Mouse (Mus musculus) forebrain, embryonic 11.5 days (tissue): ENCODE data around the gene Ostc. TPM values are rescaled to one million over a fixed set of nuclear protein-coding genes. Genes with fewer than 3 reads are reported as not detected.
A peak's percentile ranks its signal among the peaks of the same experiment; 100 is the strongest.

Source experiments
- ATAC-seq: fragments of 200-750 bp; cut with Nextera tagmentation; replicated peaks from 2 replicates; pipeline ENCODE4 v1.8.0; 2017; ENCODE audit warnings: moderate TSS enrichment; ENCODE audit not compliant: low FRiP score
- DNase-seq: peaks from one replicate; pipeline ENCODE4 v3.0.0-alpha.2; 2017; ENCODE audit warnings: low spot score
- H3K27ac ChIP-seq: fragments of 300-500 bp; sonication (generic); 2 replicates; pipeline ENCODE4 v1.5.1; 2014; ENCODE audit warnings: low read depth, low read length
- H3K27me3 ChIP-seq: fragments of 300-500 bp; sonication (generic); 2 replicates; pipeline ENCODE4 v1.6.1; 2014; ENCODE audit warnings: mild to moderate bottlenecking, low read length, mixed read lengths; ENCODE audit not compliant: control insufficient read depth, insufficient read depth
- H3K36me3 ChIP-seq: fragments of 300-500 bp; sonication (generic); 2 replicates; pipeline ENCODE4 v1.6.1; 2014; ENCODE audit warnings: mild to moderate bottlenecking, low read length, moderate library complexity, mixed read lengths; ENCODE audit not compliant: control insufficient read depth, insufficient read depth
- H3K4me1 ChIP-seq: fragments of 300-500 bp; sonication (generic); replicated peaks from 2 replicates; pipeline ENCODE4 v1.6.1; 2014; ENCODE audit warnings: low read length, mixed read lengths; ENCODE audit not compliant: control insufficient read depth, insufficient read depth
- H3K4me2 ChIP-seq: fragments of 300-500 bp; sonication (generic); 2 replicates; pipeline ENCODE4 v1.6.1; 2014; ENCODE audit warnings: low read depth, mild to moderate bottlenecking, low read length, moderate library complexity, mixed read lengths; ENCODE audit not compliant: severe bottlenecking
- H3K4me3 ChIP-seq: fragments of 300-500 bp; sonication (generic); 2 replicates; pipeline ENCODE4 v1.5.1; 2014; ENCODE audit warnings: low read depth, low read length
- H3K9ac ChIP-seq: fragments of 300-500 bp; sonication (generic); 2 replicates; pipeline ENCODE4 v1.6.1; 2014; ENCODE audit warnings: low read length
- H3K9me3 ChIP-seq: fragments of 300-500 bp; sonication (generic); 2 replicates; pipeline ENCODE4 v1.6.1; 2016; ENCODE audit warnings: low read length, mixed read lengths; ENCODE audit not compliant: control insufficient read depth
- WGBS: fragments of 180-500 bp; shearing (Covaris S2); extraction: QIAGEN DNeasy Blood & Tissue Kit; methylation state at CpG from one replicate; pipeline ENCODE4 v1.1.7; 2014; 5-methylcytosine and 5-hydroxymethylcytosine counted together
- polyA plus RNA-seq: library from polyadenylated mRNA; unstranded; fragments of >200 nt; fragmentation: Nextera tagmentation; extraction: Ambion mirVana; gene quantifications from 2 replicates; pipeline ENCODE4 v1.2.1, GENCODE M21; 2014

Ostc gene
- polyA plus RNA-seq, 1 experiment from 2014 or later = 308 TPM

- no peak overlapping the region for H3K4me2 ChIP-seq
- no peak for DNase-seq
- H3K36me3 ChIP-seq = no peaks in the 10 kb centered on the region
- no peak overlapping the region for H3K4me3 ChIP-seq
- no peak overlapping the region for H3K27ac ChIP-seq
- ATAC-seq = no peak
- 87% methylated on average over 9 of the region's 9 CpGs for WGBS
- no peaks in the 10 kb centered on the region for H3K4me1 ChIP-seq
- H3K9ac ChIP-seq = no peak overlapping the region
- H3K9me3 ChIP-seq = no peaks in the 10 kb centered on the region
- no peaks in the 10 kb centered on the region for H3K27me3 ChIP-seq
Observed at GRCm38 (mm10) chr3:130682183-130682582, 27.1 kb downstream of the Ostc start.

- no peaks in the 10 kb centered on the region for H3K27me3 ChIP-seq
- no peak for ATAC-seq
- WGBS = 97% methylated on average over 2 of the region's 2 CpGs
- no peak overlapping the region for H3K4me3 ChIP-seq
- no peak overlapping the region for H3K9ac ChIP-seq
- H3K4me1 ChIP-seq = no peaks in the 10 kb centered on the region
- H3K4me2 ChIP-seq = no peak overlapping the region
- no peaks in the 10 kb centered on the region for H3K9me3 ChIP-seq
- H3K27ac ChIP-seq = no peak overlapping the region
- no peak for DNase-seq
- no peaks in the 10 kb centered on the region for H3K36me3 ChIP-seq
Observed at GRCm38 (mm10) chr3:130681226-130681625, 28.0 kb downstream of the Ostc start.

DNA sequence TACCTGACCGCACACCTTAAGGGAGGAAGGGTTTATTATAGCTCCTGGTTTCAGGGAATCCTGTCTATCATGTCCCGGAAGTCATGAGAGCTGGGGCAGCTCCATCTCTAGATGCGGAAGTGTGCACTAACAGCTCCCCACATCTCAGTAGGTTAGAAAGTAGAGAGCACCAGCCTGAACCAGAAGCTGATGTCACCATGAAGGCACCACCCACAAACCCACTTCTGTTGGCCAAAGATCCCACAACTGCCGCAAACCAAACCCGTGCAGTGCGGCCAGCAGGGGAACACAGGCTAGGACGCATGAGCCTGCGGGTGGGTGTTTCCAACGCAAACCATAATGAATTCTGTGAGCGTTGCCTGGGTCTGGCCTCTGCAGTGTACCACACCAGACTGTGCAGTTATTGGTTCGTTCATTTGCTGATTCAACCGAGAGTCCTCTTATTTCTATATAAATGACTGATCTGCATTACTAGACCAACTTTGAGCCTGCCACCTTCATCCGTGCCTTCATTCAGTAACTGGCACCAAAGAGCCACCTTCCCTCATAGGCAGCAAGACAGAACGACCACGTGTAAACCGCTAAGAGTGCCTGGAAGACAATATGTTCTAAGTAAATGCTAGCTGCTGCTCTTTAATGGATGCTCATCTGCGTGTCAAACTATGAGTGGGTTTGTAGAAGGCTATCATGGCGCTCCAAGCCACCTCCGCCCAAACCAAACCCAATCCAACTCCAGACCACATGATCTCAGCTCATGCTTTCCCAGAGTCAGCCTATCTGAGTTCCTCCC is 31.4 kb downstream of the Ostc start:
- no peak for ATAC-seq
- WGBS = 92% methylated on average over 19 of the region's 19 CpGs
- H3K4me2 ChIP-seq = no peak overlapping the region
- no peak overlapping the region for H3K4me3 ChIP-seq
- no peaks in the 10 kb centered on the region for H3K4me1 ChIP-seq
- H3K9ac ChIP-seq = no peak overlapping the region
- H3K27me3 ChIP-seq = no peaks in the 10 kb centered on the region
- DNase-seq = peak; percentile 42
- H3K36me3 ChIP-seq = no peaks in the 10 kb centered on the region
- no peaks in the 10 kb centered on the region for H3K9me3 ChIP-seq
- no peak overlapping the region for H3K27ac ChIP-seq

DNA sequence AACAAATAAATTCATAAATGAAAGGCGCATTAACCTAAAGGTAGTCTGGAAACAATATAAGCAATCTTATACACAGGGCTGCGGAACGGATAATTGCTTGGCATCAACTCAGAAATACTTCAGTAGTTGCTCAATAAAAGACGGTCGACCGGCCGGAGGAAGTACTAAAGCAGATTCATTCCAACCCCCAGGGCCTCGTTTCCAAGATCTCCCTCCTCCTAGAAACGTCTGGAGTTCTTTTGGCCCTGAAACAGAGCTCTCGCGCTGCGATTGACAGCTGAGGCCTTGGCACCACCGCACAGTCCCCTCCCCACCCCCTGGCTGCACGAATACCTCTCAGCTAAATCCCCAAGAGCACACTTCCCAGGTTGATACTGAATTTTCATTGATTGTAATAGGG is 38.0 kb downstream of the Ostc start:
- ATAC-seq = no peak
- H3K36me3 ChIP-seq = no peaks in the 10 kb centered on the region
- 74% methylated on average over 14 of the region's 14 CpGs for WGBS

DNA sequence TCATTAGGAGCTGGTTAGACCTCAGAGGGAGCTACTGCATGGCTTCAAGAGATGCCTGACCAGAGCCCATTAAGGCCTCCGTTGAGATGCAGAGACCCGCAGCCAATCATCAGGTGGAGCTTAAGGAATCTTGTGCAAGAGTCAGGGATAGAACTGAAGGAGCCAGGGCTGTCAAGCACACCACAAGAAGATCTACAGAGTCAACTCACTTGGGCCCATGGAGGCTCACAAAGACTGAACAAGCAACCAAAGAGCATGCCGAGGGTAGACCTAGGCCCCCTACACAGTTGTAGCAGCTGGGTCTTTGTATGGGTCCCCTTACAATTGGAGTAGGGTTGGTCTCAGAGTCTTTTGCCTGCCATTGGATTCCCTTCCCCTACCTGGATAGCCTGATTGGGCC is 46.7 kb downstream of the Ostc start:
- no peak overlapping the region for H3K27ac ChIP-seq
- WGBS = 90% methylated on average over 3 of the region's 3 CpGs
- no peaks in the 10 kb centered on the region for H3K4me1 ChIP-seq
- no peak overlapping the region for H3K4me2 ChIP-seq
- no peaks in the 10 kb centered on the region for H3K9me3 ChIP-seq
- DNase-seq (no peak), ATAC-seq (no peak)
- no peaks in the 10 kb centered on the region for H3K36me3 ChIP-seq
- no peaks in the 10 kb centered on the region for H3K27me3 ChIP-seq
- H3K4me3 ChIP-seq = no peak overlapping the region
- H3K9ac ChIP-seq = no peak overlapping the region

More for the DNA sequence above, 38.0 kb downstream of the Ostc start:
- no peaks in the 10 kb centered on the region for H3K27me3 ChIP-seq
- no peaks in the 10 kb centered on the region for H3K4me1 ChIP-seq
- H3K9me3 ChIP-seq = no peaks in the 10 kb centered on the region
- no peak overlapping the region for H3K4me2 ChIP-seq
- no peak overlapping the region for H3K4me3 ChIP-seq
- H3K9ac ChIP-seq = no peak overlapping the region
- no peak for DNase-seq
- no peak overlapping the region for H3K27ac ChIP-seq

DNA sequence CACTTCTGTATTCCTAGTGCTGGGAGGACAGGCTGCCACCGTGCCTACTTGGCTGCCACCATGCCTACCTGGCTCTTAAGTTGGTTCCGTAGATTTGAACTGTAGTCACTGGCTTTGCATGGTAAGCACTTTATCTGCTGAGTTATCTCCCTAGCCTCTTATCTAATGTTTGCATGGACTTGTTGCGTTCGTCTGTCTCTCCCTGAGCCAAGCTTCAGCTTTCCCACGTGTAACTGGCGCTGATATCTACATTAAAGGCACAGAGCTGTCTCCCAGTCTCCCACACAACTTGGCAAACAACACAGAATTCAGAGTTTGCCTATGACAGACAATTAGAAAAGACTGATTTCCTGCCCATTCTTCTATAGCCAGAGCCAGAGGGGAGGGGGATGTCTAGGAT is 48.6 kb downstream of the Ostc start:
- WGBS = 89% methylated on average over 6 of the region's 6 CpGs
- H3K27me3 ChIP-seq = no peaks in the 10 kb centered on the region

GRCm38 (mm10) chr3:130649569-130649968 is 59.7 kb downstream of the Ostc start:
- WGBS = 74% methylated on average over 6 of the region's 6 CpGs
- Histone ChIP-seq H3K4me2 (no peak overlapping the region), H3K36me3 (no peaks in the 10 kb centered on the region), H3K27me3 (no peaks in the 10 kb centered on the region), H3K4me3 (no peak overlapping the region), H3K9ac (no peak overlapping the region), H3K9me3 (no peaks in the 10 kb centered on the region), H3K27ac (no peak overlapping the region), H3K4me1 (no peaks in the 10 kb centered on the region)
- ATAC-seq (no peak), DNase-seq (no peak)

More for the DNA sequence above, 48.6 kb downstream of the Ostc start:
- Histone ChIP-seq H3K4me3 (no peak overlapping the region), H3K27ac (no peak overlapping the region), H3K36me3 (no peaks in the 10 kb centered on the region), H3K4me1 (no peaks in the 10 kb centered on the region), H3K9me3 (no peaks in the 10 kb centered on the region), H3K9ac (no peak overlapping the region), H3K4me2 (no peak overlapping the region)
- DNase-seq = no peak
- no peak for ATAC-seq

DNA sequence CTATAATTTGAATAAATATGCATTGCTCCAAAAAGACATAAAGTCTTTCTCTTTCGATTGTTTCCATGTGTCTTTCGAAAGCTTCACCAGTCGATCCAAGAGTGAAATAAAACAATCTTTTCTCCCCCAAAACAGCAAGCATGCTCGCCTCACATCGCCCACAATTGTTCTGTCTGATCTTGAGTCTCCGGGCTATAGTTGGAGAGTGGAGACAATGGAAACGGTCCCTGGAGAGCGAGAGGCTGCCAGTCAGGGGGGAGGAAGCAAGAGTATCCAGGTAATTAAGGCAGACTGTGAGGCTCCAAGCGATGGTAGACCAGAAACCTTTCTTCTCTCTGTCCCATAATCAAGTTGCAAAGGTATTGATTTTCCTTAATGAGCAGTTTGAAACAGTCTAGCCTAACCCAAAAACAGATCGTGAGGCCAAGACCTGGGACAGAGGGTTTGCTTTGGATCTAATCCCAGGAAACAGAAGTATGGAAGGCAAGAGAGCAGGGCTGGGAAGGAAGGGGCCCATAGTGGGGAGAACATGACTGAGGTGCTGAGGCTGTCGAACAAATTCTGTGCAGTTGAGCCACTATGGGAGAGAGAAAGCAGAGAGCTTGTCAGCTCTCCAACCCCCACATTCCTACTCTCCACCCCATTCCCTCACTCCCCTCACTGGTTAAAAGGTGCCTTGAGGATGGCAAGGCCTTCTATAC is 63.0 kb downstream of the Ostc start:
- no peak overlapping the region for H3K9ac ChIP-seq
- H3K27me3 ChIP-seq = no peaks in the 10 kb centered on the region
- H3K9me3 ChIP-seq = no peaks in the 10 kb centered on the region
- no peak for DNase-seq
- H3K4me3 ChIP-seq = no peak overlapping the region
- no peak overlapping the region for H3K4me2 ChIP-seq
- ATAC-seq = no peak
- no peak overlapping the region for H3K27ac ChIP-seq
- WGBS = 64% methylated on average over 11 of the region's 11 CpGs
- no peaks in the 10 kb centered on the region for H3K36me3 ChIP-seq
- no peaks in the 10 kb centered on the region for H3K4me1 ChIP-seq
